Mouse (Mus musculus) R1 (cell line): ENCODE data around the gene AB124611.
"Not testable (repeated sequence)": the region's sequence is repeated elsewhere in the genome, so short reads cannot be mapped to it uniquely, and the experiment has no call there.

Experiments used
- DNase-seq: peaks from one replicate; pipeline ENCODE4 v3.0.0-alpha.2; 2018; ENCODE audit warnings: low read depth, low spot score

Gene AB124611

DNA sequence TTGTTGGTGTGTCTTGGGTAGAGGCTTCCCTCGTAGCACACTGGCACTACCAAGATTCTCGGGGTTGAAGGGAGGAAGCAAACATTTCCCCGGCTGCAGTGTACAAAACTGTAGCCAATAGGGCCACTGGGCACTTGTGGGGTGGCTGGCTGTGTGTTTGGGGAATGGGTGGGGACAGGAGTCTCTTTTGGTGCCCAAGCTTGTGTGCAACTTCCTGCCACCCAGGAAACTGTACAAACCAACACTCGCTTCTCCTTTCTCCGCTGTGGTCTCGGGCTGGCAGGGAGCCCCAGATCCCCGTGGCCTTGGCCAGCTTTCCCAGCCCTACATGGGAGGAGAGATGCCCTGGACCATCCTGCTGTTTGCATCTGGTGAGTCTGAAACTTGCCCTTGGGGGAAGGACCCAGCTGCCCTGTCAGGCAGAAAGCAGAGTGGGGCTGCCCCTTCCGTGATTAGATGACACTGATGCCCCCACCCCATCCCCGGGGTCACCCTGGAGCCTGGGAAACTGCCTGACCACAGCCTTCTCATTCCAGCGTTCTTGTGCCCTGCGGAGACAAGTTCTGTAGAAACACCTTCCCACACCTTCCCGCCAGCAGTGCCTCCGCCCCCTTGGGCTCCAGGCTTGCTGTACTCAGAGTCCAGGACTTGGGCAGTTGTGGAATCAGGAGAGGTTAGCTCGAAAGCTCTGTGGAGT, at the start of gene AB124611:
Gene AB124611, plus strand, starts transcription at position 240 of the 697 bp plus-strand sequence.
- DNase-seq: no peak

DNA sequence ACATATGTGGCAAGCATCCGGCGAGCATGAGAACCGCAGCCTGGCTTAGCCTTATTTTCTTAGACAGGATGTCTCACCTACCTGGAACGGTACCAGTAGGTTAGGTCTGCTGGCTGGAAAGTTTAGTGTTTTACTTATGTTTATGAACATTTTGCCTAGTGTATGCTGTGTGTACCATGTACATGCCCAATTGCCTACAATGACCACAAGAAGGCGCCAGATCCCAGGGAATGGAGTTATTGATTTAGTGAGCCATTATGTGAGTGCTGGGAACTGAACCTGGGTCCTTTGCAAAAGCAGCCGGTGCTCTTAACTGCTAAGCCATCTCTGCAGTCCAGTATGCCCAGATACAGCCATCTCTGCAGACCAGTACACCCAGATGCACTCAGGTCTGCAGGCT, 48.3 kb upstream of the AB124611 start:
- DNase-seq: peak; percentile 56

DNA sequence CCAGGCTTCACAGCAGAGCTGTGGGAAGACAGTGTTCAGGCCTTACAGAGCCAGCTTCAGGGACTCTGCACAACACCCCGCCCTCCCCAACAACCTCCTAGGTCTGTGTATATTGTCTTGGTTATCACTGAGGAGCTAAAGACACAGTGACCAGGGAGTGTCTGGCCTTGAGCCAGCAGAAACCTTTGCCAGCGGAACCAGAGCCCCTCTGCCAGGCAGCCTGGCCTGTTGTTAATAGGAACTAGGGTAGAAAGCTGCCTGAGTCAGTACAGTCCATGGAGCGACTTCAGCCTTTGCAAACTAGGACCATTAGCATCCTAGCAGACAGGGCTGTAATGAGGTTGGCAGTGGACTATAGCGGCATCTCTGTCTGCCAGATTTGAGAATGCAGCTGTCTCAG, 41.9 kb upstream of the AB124611 start:
- no peak for DNase-seq

DNA sequence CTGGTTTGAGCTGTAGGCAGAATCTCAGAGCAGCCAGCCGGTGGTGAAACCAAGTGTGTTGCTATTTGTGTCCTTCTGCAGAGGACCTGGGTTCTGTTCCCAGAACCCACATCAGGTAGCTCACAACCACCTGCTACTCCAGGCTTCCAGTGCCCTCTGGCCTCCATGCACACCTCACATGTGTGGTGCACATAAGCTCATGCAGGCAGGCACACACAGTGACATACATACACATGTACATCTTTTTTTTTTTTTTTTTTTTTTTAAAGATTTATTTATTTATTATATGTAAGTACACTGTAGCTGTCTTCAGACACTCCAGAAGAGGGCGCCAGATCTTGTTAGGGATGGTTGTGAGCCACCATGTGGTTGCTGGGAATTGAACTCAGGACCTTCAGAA, 37.7 kb upstream of the AB124611 start:
- not testable (repeated sequence) for DNase-seq

DNA sequence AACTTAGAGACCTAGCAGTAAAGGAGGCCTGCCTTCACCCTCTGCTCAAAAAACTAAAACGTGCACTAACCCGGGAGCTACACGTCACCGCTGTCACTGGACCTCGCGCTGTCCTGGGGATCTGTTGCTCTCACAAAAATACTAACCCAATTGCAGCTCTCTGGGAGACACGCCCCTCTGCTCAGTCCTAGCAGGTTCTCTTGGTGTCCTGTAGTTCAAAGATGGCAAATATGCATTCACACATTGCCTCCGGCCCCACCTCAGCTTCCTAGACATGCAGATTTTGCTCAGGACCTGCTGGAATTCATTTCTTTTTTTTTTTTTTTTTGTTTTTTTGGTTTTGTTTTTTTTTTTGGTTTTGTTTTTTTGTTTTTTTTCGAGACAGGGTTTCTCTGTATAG, 35.3 kb upstream of the AB124611 start:
- DNase-seq: peak; percentile 86

DNA sequence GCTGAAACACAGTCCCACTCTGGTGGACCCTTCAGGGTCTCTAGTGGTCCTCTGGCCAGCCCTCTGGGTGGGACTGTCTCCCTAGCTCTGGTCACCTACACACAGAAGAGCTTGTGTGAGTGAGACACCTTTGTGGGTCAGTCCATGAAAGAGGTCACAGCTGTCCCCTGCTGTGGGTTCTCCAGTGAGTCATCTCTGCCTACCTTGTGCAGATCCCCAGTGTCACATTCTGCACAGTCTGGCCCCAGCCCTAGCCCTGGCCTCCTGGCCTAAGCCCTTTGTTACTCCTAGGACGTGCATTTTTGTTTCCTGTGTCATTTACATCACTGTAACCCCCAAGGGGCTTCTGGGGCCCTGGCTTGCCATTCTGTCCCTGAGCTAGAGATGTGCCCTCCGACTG, 32.1 kb upstream of the AB124611 start:
- peak; percentile 43 for DNase-seq

DNA sequence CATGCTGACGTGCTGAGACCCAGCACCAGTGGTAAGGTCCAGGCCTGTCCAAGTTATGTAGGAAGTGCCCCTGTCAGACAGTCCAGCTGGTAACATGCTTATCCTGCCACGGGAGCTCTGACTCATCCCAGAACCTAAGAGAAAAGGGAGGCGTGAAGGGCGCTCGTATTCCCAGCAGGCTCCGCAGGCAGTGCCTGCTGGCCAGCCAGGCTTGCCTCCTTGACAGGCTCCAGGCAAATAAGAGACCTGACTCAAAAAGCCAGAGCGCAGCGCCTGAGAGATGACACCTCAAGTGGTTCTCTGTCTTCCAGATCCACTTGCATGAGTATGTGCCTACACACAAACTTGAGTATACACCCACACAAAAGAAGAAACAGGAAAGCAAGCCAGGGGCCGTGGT, 31.2 kb upstream of the AB124611 start:
- DNase-seq: no peak

DNA sequence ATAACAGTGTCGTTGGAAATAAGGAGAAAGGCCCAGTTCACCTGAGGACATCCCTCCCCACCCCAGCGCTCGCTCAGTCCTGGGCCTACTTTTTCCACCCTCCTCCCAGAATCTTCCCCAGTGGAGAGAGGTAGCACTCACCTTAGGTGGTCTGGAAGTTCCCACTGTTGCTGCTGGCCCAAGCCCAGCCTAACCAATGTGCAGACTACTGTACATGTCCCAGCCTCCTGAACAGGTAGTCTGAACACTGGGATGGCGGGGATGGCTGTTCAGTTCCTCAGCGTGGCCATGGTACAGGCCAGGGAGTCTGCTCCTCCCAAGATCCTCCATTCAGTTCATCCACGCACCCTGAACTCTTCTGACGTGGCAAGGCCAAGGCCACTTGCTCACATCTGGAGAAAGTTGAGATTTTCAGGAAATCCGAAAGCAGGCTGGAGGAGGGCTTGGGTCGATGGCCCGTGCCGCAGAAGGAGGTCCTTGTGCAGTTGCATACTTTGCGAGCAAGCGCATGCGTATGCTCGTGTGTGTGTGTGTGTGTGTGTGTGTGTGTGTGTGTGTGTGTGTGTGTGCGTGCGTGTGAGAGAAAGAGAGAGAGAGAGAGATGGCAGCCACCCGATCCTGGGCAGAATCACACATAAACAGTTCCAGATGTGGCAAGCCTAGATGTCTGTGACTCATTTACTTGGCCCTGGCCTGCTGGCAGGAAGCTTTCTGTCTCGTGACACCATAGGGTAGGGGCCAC, 29.5 kb upstream of the AB124611 start:
- no peak for DNase-seq

DNA sequence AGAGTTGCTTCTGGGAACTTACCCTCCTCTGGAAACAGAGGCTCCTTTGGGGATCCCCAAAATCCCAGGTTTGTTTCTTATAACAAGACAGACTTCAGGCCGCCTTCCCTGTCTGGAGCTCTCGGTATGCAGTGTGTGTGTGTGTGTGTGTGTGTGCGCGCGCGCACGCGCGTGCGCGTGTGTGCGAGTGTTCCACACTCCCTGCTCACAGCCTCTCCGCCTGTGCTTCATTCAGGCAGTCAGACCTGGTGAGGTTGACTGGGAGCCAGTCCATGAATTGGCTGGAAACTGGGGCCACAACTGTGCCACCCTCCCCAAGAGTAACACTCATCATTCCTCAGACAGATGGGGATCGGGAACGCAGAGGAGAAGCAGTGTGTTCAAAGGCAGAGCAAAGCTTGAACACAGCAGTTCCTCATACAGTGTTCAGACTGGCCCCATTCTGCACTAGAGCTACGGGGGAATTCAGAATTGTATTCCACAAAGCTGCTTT, 28.9 kb upstream of the AB124611 start:
- peak; percentile 35 for DNase-seq

DNA sequence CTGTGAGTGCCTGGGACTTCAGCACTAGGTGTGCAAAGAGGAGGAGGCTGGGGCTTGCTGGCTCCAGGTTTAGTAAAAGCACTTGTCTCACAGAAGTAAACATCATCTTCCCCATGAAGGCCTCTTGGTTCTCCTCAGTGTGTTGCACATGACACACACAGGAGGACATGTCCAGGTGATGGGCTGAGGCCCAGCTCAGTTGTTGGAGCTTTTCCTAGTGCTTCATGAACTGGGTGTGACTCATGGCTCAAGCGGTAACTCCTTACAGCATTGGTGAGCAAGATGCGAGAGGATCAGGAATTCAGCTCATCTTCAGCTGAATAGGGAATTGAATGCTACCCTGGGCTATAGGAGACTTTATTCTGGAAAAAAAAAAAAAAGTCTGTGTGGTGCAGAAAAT, 28.3 kb upstream of the AB124611 start:
- no peak for DNase-seq

DNA sequence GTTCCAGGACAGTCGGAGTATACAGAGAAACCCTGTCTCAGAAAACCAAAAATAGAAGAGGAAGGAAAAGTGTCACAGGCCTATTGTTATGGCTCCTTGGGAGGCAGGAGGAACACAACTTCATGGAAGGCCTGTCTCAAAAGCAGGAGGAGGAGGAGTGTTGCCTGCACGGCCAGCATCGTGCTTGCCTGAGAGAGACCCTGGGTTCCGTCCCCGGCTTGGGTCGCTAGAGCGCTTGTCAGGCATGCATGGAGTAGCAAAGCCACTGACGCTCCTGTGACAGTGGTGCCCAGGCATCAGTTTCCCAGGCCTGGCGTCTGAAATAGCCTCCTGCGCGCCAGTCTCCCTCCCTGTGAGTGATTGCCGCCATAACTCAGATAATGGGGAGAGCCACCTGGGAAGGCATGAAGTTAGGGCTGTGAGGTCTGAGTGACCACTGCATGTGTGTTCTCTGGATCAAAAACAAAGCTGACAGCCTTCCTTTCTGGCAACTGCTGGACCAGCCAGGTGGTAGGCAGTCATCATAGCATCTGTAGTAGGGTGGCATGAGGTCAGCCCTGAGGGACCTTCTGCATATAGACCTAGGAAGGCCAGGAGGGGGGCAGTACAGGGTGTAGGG, 27.6 kb upstream of the AB124611 start:
- DNase-seq: no peak

DNA sequence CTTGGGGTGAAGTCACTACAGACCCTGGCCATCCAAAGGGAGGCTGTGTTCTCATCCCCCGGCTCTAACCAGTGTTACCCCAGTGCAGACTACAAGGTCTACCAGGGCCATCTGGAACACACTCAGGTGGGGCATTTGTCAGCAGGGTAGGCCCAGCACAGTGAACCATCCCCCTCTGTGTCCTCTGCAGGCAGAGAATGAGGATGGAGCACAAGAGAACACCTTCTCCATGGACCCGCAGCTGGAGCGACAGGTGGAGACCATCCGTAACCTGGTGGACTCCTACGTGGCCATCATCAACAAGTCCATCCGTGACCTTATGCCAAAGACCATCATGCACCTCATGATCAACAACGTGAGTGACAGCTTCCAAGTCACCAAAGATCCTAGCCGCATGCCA, 22.6 kb upstream of the AB124611 start:
- DNase-seq: no peak

DNA sequence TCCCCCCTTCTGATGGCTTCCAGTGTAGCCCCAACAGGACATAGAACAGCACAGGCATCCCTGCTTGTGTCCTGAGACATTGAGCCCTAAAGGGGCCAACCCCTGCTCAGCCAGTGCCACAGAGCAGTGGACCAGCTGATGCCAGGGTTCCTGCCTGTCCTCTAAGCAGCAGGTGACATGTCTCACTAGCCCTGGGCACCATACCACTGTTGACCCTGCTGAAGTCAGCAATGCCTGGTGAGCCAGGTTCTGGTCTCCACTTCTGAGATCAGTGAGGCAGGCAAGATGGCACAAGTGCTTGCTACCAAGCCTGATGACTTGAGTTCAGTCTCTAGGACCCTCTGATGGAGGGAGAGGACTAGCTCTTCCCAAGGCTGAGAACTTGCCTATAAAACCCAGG, 20.2 kb upstream of the AB124611 start:
- no peak for DNase-seq

DNA sequence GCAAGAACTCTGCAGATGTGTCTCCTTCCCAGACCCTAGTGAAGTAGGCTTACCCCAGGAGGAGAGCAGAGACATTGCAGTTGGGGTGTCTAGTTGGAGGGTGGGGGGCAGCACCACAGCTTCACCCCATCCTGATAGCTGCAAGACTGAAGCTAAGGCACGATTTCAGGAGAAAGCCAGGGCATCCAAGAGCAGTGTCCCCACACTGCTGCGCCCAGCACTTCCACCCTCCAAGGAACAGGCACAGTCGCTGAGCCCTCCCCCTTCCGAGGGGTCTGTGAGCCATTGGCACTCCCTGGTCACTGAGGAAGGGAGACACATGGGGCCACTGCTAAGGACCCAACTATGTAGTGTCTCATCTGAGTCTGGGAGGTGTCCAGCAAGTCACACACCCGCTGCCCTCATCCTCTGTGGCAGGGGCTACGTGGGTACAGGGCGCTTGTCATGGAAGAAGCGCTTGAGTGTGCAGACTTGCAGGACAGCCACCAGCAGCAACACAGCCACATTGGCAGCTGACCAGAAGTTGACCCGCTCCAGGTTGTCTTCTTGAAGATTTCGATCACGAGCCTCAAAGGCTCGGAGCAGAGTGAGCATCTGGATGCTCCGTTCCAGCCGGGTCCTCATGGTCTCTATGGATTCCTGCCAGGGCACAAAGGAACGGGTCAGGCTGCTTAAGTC, 18.1 kb upstream of the AB124611 start:
- no peak for DNase-seq

DNA sequence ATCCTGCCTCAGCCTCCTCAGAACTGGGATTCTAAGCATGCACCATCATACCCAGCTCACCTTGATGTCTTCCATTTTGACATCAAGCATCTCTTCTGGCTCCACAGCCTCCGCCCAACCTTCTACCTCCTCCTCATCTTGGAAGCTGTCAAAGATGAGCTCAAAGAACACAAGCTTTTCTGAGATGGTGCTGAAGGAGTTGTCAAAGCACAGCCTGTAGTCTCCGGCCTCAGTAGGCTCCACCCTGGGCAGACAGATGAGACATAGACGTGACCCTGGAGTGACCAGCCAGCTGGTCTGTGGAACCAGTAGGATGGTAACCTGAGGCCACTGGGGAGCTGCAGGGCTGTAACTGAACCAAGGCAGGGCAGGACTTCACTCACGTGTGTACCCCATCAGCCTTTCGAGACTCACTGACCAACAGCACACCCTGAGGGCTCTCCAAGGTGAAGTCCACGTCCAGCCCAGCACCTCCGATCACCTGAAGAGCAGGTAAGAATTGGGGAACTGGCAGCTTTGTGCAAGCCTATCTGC, 17.0 kb upstream of the AB124611 start:
- no peak for DNase-seq

DNA sequence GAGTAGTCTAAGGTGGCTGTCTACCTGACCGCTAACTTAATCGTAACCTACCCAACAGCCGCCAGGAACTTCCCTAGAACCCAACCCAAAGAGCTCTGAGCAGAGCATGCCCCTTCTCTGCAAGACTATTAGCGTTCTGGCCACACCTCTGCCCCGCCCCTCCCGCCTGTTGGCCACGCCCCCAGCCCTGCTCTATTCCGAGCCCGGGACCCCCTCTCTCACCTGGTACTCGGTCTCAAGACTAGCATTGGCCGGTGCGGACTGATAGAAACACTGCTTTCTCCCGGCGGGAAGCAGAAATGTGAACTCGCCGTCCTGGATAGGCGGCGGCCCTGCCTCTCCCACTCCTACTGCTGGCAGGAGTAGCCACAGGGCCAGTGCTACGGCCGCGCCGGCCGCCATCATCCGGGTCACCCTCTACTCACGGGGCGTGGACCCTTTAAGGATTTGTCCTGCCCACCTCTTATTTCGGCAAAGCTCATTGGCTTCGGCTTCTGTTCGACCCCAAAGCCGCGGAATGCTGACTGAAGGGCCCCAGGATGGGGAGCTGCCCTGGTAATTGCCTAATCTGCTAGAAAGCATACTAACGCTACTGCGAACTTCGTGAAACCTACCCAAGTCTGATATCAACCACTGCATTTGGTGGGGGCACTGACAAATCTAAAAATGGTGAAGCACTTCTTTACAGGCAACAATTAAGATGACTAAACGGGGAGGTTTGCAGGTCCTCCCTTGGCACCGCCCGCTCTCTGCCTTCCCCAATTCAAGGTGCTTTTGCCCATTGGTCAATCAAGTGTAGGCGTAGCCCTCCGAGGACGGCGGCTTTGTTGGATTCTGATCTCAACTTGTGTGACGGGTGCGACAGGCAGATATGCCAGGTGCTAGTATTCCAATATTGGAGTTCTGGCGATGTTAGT, 15.9 kb upstream of the AB124611 start, which contains the start of gene Tmed1:
Gene Tmed1, minus strand, starts transcription at position 481 of the 917 bp plus-strand sequence.
- peak; percentile 99 for DNase-seq

DNA sequence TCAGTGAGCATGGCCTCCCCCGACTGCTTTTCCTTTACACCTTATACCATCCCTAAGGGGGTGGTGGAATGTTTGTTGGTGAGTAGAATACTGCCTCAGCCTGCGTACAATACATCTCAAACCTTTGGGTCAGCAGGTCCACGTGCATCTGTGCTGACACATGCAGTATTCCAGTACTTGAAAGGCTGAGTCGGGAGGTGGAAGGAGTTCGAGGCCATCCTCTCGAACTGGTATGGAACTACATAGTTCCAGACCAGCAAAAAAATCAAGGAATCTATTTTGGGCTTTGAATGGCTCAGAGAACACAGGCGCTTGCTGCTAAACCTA, 15.3 kb upstream of the AB124611 start:
- DNase-seq: no peak

DNA sequence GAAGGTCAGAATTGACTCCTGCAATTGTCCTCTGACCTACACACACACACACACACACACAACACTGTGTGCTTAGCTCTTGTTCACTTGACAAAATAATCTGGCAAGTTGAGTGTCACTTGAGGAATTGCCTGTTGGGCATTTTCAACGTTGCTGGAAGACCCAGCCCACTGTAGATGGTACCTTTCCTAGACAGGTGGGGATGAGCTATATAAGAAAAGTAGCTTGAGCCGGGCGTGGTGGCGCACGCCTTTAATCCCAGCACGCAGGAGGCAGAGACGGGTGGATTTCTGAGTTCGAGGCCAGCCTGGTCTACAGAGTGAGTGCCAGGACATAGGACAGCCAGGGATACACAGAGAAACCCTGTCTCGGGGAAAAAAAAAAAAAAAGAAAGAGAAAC, 14.9 kb upstream of the AB124611 start:
- DNase-seq: no peak

DNA sequence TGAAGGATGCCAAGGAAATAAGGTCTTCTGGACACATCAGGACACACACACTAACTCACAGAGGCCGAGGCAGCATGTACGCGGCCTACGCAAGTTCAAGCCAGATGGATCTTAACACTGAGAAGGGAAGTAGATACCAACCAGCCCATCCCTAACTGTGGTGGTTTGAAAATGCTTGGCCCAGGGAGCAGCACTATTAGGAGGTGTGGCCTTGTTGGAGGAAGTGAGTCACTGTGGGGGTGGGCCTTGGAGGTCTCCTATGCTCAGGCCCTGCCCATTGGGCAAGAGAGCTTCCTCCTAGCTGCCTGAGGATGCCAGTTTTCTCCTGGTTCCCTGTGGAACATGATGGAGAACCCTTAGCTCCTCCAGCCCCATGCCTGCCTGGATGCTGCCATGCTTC, 12.5 kb upstream of the AB124611 start:
- peak; percentile 71 for DNase-seq

DNA sequence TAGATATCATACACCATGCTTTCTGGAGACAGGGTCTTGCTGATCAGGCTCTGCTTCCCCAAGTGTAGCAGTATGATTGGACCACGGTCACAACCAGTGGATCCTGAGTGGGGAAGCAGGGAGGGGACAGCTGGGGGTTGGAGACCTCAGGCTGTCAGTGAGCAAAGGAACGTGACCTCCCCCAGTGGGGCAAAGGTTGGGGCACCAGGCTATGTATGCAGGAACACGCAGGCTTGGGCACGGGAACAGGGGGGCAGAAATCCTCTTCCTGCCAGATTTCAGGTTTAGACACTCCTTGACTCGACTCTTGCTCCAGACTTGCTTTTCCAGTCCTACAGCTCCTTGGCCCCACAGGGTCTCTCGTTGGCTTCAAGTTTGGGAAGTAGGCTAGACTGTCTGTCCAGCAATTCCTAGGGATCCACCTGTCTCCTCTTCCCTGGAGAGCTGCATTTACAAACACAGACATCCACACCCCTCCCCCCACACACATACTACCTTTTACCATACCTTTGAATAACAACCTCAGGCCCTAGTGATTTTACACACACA, 8.0 kb upstream of the AB124611 start:
- DNase-seq: no peak

DNA sequence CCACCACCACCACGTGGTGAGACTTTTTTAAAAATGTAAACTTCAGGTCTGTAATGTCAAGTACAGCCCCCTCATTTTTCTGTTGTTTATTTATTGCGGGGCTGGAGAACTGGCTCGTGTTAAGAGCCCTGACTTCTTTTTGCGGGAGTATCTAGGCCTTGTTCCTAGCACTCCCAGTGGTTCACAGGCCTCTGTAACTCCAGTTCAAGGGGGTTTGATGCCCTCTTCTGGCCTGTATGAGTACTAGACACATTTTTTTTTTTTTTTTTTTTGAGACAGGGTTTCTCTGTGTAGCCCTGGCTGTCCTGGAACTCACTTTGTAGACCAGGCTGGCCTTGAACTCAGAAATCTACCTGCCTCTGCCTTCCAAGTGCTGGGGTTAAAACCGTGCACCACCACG, 7.3 kb upstream of the AB124611 start:
- peak; percentile 76 for DNase-seq
